Mouse (Mus musculus): ENCODE data around the gene Cyfip1.

GRCm38 (mm10) chr7:55962004-55962908, 120.7 kb downstream of the Cyfip1 start, which contains the start of gene Nipa2:
- TF ChIP-seq CTCF (IDR thresholded peaks at IDR 0.05; ENCODE audit: borderline replicate concordance, extremely low read depth, insufficient read depth, insufficient read length): no peak
- peak; percentile 53; the same call in 1 of the 2 replicates for TF ChIP-seq POLR2A (IDR thresholded peaks at IDR 0.05; ENCODE audit: borderline replicate concordance, extremely low read depth, insufficient read depth, insufficient read length, poor library complexity, severe bottlenecking)
